Mouse (Mus musculus) layer of hippocampus, postnatal 36 days (tissue): ENCODE measurements around the gene Krt83. TPM values are rescaled to one million over a fixed set of nuclear protein-coding genes. Genes with fewer than 3 reads are reported as not detected.
A peak's percentile ranks its signal among the peaks of the same experiment; 100 is the strongest.

Experiments
- DNase-seq, 2 experiments: peaks; one replicate each; pipeline ENCODE4 v3.0.0; 2022
- total RNA-seq, 2 experiments: library from RNA; stranded (reverse); gene quantifications; 2 replicates each; pipeline ENCODE4 v1.2.3; 2021

Gene Krt83
- total RNA-seq, 2 experiments from 2014 or later = not detected

DNA sequence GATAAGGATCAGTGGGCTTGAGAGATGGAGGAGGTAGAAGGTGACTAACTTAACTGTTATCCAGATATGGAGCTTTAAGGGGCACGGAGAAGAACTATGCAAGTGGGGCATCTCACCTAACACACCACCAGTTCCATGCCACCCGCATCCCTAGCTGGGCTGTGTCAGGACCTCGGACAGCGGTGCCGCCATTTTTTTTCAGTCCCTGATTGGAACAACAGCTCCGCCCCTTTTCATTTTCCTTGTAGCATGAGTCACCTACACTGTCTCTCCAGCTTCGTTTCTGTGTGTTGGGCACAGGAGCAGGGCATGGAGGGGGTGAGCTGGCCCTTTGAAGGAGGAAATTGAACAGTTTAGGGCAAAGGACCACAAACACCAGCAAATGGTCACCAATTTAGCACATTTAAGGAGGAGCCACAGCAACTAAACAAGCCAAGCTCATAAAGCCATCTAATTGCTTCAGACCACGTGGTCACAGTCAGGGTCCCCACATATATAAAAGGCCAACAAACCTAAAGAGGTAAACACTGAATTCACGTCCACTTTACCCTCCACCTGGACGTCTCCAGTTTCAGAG lies 18.3 kb downstream of the Krt83 start, which contains the start of gene Krt86:
Gene Krt86 (plus strand): TSS at position 527 of the 577 bp plus-strand sequence.
- no peak for DNase-seq

DNA sequence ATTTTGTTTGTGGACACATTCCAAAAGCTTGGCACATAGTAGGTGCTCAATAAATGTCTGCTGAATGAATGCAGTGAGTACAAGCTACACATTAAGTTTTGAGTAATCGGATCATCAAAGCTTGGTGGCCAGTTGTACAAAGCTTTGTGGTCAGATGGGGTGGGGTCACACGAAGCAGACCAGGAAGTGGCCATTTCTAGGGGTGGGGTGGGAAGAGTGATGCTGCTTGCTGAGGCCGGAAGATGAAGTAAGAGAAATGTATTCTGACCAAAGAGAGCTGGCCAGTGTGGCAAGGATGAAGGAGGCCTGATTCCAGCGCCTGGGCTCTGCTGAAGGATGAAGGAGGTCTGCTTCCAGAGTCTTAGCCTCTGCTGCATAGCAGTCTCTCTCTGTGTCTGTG lies 22.2 kb downstream of the Krt83 start:
- no peak for DNase-seq

- DNase-seq = no peak
Observed at GRCm38 (mm10) chr15:101463651-101464050, 27.7 kb downstream of the Krt83 start, which contains the start of gene Krt81. Gene Krt81, minus strand, starts transcription at chr15:101463751.

GRCm38 (mm10) chr15:101459283-101459682 lies 32.0 kb downstream of the Krt83 start:
- DNase-seq = no peak

GRCm38 (mm10) chr15:101458361-101458930 lies 32.9 kb downstream of the Krt83 start:
- DNase-seq = no peak

- no peak for DNase-seq
Observed at GRCm38 (mm10) chr15:101455891-101456290, 35.4 kb downstream of the Krt83 start.

DNA sequence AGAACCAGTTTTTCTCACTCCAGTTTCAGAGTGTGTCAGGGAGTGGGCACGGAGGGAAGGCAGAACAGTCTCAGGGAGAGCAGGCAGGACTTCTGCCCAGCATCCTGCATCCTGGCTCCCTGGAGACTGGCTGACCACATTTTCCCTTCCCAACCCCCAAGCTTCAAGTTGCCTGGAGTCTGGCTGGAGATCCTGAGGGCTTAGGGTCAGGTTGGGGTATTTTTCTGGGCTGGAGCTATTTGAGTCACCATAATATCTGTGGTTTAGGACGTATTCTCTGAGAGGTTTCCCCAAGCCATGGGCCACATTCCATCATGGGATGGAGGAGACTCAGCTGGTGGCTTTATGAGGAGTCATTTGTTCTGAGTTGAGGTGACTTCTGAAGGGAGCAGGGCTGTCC lies 36.0 kb downstream of the Krt83 start:
- no peak for DNase-seq

- DNase-seq = no peak
Observed at GRCm38 (mm10) chr15:101454774-101455173, 36.5 kb downstream of the Krt83 start.

DNA sequence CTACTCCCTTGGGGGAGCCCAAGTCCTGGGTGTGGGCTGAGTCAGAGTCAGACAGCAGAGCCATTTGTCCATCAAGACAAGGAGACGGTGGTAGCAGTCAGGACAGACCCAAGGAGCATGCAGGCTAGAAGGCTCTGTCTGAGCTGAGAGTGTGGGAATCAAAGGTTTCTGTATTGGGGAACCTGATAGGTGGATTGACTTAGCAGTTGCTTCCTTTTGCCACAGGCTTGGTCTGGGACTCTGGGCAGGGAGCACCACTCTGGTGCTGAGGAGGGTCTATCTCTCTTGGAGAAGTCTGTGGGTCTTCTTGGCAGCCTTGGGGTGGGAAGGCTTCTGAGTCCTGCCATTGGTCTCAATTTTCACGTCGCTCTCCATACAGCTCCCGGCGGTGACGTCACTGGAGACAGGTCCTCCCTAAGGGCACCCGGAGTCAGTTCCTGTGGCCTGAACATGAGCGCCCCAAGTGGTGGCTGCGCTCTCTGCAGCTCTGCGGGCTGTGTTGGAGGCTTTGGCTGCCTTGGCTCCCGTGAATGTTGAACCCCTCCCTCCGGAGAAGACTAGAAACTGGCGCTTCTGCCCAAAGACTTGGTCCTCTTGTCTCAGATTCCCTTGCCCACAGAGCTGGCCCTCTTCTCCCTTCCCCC lies 38.1 kb downstream of the Krt83 start:
- DNase-seq = peak; percentile 65 to 75

DNA sequence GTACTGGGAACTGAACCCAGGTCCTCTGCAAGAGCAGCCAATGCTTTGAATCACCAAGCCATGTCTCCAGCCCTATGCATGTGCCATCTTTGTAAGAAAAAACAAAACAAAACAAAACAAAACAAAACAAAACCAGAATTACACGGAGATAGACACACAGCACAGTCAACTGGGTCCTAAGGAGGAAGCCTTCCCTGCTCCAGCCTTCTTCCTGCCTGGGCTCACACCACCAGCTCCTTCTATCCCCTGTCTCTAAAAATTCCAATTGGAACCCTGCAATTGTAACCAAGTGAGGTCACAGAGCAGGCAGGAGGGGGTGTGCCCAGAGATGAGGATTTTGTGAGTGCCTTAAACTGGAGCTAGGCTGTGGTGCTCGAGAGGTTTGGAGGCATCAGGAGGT lies 43.9 kb downstream of the Krt83 start, which contains the start of gene Krt88:
Gene Krt88 (plus strand): TSS at position 301 of the 400 bp plus-strand sequence.
- no peak for DNase-seq

- no peak for DNase-seq
Observed at GRCm38 (mm10) chr15:101446572-101446971, 44.7 kb downstream of the Krt83 start.

- peak; percentile 38 to 42 for DNase-seq
Observed at GRCm38 (mm10) chr15:101440837-101441236, 50.5 kb downstream of the Krt83 start.

- DNase-seq = no peak
Observed at GRCm38 (mm10) chr15:101438555-101438954, 52.8 kb downstream of the Krt83 start, which contains the start of gene Krt87. Gene Krt87, minus strand, starts transcription at chr15:101438804.

DNA sequence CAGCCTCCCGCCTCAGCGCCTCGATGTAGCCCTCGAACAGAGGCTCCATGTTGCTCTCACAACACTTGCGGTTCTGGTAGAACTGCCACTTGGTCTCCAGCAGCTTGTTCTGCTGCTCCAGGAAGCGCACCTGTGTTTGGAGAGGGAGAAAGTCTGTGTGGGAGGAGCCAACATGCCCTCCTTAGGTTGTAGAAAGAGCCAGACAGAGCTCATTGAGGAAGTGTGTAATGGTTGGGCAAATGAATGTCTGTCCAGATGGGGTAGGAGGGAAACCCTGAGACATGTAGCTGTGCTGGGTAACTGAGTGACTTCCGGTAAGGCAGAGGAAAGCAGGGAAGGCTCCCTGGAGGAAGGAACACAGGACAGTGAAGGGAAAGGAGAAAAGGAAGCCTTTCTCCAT lies 54.7 kb downstream of the Krt83 start:
- DNase-seq = no peak

Other genes with a start within 250 kb of the Krt83 start
- gene Nr4a1, start 237.2 kb downstream of the Krt83 start, total RNA-seq = 10 to 100 TPM; 53.8 to 63.8 TPM
- gene Atg101, start 207.2 kb downstream of the Krt83 start, total RNA-seq = 10 to 100 TPM; 48.8 to 49.5 TPM
- under 1 TPM; 0.20 to 0.30 TPM for gene 6030408B16Rik, start 198.3 kb downstream of the Krt83 start, total RNA-seq
- under 1 TPM in 1 of 2 experiments, not detected in 1; 0.46 TPM for gene Krt80, start 121.3 kb downstream of the Krt83 start, total RNA-seq
- not detected for gene Krt7, start 80.5 kb downstream of the Krt83 start, total RNA-seq
- under 1 TPM; 0.48 to 0.77 TPM for gene Krt87, start 52.7 kb downstream of the Krt83 start, total RNA-seq
- not detected for gene Krt88, start 43.8 kb downstream of the Krt83 start, total RNA-seq
- not detected for gene Krt81, start 27.8 kb downstream of the Krt83 start, total RNA-seq
- gene Krt86, start 18.0 kb downstream of the Krt83 start, total RNA-seq = not detected
- gene Gm49425, start 25.7 kb upstream of the Krt83 start, total RNA-seq = not detected
- gene Krt84, start 41.3 kb upstream of the Krt83 start, total RNA-seq = not detected
- gene Krt82, start 59.2 kb upstream of the Krt83 start, total RNA-seq = not detected
- gene Krt90, start 71.4 kb upstream of the Krt83 start, total RNA-seq = not detected
- gene Krt75, start 82.4 kb upstream of the Krt83 start, total RNA-seq = not detected
- not detected for gene Gm5414, start 136.7 kb upstream of the Krt83 start, total RNA-seq
- gene Gm5478, start 155.9 kb upstream of the Krt83 start, total RNA-seq = not detected
- not detected for gene Krt6b, start 188.8 kb upstream of the Krt83 start, total RNA-seq
- not detected for gene Krt6a, start 202.8 kb upstream of the Krt83 start, total RNA-seq
- gene Krt5, start 221.4 kb upstream of the Krt83 start, total RNA-seq = under 1 TPM; 0.56 to 0.85 TPM